Mouse (Mus musculus) splenic B cell, adult 2 months (primary cell): ENCODE results near the gene Hist1h2af.
"Not testable (repeated sequence)": the region's sequence is repeated elsewhere in the genome, so short reads cannot be mapped to it uniquely, and the experiment has no call there.

ENCODE experiments used
- DNase-seq: peaks from one replicate; pipeline ENCODE4 v3.0.0-alpha.2; 2011; ENCODE audit warnings: low read depth, low spot score
- H3K27me3 ChIP-seq: 2 replicates; pipeline ENCODE4 v1.6.1; 2012; ENCODE audit warnings: mild to moderate bottlenecking, low read length, moderate library complexity, mixed read lengths; ENCODE audit not compliant: control insufficient read depth, poor library complexity, insufficient read depth, severe bottlenecking
- H3K36me3 ChIP-seq: 2 replicates; pipeline ENCODE4 v1.6.1; 2012; ENCODE audit warnings: mild to moderate bottlenecking, low read length, moderate library complexity, mixed read lengths; ENCODE audit not compliant: control insufficient read depth, poor library complexity, insufficient read depth, severe bottlenecking

The Hist1h2af gene

DNA sequence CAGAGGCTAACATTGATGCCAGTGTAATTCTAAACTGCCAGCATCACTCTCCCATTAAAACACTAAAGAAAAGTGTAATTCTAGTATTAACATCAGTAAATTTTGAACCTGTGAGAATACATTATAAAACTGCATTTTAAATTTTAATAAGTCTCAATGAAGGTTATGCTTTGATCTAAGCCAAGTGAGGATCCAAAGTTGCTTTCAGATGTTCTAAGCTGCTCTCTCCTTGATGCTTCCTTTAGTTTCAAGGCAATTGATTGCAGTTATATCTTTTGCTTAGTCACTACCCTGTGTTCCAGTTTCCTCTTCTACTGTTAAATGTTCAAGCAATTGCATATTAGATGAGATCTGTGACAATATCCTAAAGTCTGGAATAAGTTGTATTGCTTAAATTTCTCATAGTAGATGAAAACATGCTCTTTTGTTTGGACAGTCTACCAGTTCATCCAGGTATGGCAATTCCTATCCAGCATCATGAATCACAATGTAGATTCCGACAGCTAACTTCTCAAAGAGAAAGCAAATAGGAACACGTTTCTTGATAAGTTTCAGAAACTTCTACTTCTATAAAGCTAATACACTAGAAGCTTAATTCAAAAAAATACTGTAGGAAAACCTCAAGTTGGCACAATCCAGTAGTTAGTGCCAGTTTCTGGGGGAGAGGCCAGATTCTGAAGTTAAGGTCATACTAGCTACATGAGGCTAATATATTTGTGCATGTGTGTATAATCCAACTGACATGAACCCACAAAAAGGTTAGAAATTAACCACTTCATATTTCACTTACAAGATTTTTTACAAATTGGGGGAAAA is 38.7 kb downstream of the Hist1h2af start:
- no peaks in the 10 kb centered on the region for H3K27me3 ChIP-seq
- DNase-seq, result peak; percentile 13

DNA sequence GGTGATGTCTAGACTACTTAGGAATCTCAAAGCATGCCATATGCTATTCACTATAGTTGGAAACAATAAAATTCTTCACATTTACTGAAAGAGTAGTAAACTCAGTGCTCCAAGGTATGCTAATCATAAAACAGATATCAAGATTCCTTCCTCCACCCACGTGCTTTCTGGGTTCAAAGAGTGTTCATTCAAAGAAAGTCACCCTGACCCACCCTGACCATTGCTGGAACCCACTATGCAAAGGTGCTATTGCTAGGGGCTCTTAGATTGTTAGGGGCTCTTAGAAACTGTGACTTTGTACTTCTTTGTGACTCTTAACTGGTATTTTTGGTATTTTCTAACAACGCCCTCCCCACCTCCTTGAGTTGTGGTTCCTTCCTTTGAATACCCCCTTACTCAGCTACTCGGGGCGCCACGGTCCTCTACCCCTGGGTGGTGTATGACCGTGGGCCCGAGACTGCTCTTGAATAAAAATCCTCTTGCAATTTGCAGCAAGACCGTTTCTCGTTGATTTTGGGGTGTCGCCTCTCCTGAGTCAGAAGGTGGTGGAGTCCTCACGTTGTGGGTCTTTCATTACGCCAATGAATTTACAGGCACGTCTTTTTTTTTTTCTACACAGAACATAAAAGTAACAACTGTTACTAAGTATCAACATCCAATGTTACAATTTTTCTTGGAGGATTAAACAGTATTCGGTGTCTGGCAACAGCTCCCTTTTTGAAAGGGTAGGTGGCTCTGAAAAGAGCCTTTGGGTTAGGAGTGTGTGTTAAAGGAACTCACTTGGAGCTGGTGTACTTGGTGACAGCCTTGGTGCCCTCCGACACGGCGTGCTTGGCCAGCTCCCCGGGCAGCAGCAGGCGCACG is 39.6 kb downstream of the Hist1h2af start:
- H3K27me3 ChIP-seq, H3K36me3 ChIP-seq: not testable (repeated sequence)
- DNase-seq, result peak; percentile 30

More for the DNA sequence above, 38.7 kb downstream of the Hist1h2af start:
- H3K36me3 ChIP-seq, result no peaks in the 10 kb centered on the region

DNA sequence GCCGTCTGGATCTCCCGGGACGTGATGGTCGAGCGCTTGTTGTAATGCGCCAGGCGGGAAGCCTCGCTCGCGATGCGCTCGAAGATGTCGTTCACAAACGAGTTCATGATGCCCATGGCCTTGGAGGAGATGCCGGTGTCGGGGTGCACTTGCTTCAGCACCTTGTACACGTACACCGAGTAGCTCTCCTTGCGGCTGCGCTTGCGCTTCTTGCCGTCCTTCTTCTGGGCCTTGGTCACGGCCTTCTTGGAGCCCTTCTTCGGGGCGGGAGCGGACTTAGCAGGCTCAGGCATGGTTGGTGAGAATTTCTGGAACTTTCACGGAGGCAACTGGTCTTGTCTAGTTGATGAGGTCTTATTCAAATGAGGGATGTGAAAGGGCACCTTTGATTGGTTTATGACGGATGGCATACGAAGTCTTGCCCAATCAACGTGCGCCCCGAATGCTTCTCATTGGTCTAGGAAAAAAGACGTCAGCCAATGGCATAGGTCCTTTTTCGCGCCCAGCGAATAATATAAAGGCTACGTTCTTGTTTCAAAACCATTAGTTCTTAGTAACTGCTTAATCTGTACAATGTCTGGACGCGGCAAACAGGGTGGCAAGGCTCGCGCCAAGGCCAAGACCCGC is 40.3 kb downstream of the Hist1h2af start, which contains the start of the genes Hist1h2bf and Hist1h2ad:
Hist1h2bf (minus strand) TSS at position 299 of the 627 bp plus-strand sequence.
Hist1h2ad (plus strand) TSS at position 484 of the 627 bp plus-strand sequence.
- not testable (repeated sequence) for H3K27me3 ChIP-seq, H3K36me3 ChIP-seq
- DNase-seq, result peak; percentile 98

DNA sequence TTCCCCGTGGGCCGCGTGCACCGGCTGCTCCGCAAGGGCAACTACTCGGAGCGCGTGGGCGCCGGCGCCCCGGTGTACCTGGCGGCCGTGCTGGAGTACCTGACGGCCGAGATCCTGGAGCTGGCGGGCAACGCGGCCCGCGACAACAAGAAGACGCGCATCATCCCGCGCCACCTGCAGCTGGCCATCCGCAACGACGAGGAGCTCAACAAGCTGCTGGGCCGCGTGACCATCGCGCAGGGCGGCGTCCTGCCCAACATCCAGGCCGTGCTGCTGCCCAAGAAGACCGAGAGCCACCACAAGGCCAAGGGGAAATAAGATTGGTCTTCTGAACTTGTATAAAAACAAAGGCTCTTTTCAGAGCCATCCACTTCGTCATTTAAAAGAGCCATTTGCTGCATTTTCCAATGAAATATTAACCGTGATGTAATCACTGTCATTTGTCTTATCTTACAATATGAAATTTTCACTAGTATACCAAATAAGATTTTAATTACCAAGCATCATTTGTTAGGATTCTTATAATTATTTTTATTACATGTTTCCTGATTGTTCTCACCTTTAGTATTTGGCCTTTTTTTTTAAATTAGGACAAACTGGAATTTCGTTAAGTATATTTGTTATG is 41.0 kb downstream of the Hist1h2af start:
- H3K36me3 ChIP-seq, H3K27me3 ChIP-seq: not testable (repeated sequence)
- peak; percentile 50 for DNase-seq

DNA sequence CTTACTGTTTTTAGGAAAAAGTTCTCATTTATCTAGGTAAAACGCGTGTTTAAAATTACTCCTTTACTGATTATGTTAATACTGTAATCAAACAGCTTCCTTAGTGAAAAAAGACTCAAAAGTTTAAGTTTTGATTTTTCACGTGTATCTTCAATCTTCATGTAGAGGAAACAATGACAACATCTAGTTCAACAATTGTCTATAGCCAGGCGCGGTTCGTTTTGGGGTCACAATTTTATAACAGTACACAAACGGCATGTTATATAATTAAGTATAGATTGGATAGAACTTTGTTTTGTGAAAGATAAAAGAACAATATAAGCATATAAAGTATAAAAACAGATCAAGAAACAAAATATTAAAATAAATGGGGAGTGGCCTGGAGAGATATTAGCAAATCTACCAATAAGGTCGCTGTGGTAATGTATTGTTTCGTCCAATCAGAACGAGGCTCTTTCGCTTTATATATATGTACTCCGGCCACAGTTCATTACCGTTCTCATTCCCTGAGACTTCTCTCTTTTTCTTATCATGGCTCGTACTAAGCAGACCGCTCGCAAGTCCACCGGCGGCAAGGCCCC is 41.7 kb downstream of the Hist1h2af start, which contains the start of gene Hist1h3d:
Hist1h3d (plus strand) TSS at position 493 of the 581 bp plus-strand sequence.
- DNase-seq, result peak; percentile 92
- no peaks in the 10 kb centered on the region for H3K27me3 ChIP-seq
- no peaks in the 10 kb centered on the region for H3K36me3 ChIP-seq

DNA sequence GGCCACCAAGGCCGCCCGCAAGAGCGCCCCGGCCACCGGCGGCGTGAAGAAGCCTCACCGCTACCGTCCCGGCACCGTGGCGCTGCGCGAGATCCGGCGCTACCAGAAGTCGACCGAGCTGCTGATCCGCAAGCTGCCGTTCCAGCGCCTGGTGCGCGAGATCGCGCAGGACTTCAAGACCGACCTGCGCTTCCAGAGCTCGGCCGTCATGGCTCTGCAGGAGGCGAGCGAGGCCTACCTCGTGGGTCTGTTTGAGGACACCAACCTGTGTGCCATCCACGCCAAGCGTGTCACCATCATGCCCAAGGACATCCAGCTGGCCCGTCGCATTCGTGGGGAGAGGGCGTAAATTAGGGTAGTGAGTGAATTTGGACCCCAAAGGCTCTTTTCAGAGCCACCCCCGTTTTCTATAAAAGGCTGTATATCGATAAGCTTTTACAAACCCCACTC is 42.2 kb downstream of the Hist1h2af start:
- not testable (repeated sequence) for H3K27me3 ChIP-seq, H3K36me3 ChIP-seq
- DNase-seq, result peak; percentile 18

DNA sequence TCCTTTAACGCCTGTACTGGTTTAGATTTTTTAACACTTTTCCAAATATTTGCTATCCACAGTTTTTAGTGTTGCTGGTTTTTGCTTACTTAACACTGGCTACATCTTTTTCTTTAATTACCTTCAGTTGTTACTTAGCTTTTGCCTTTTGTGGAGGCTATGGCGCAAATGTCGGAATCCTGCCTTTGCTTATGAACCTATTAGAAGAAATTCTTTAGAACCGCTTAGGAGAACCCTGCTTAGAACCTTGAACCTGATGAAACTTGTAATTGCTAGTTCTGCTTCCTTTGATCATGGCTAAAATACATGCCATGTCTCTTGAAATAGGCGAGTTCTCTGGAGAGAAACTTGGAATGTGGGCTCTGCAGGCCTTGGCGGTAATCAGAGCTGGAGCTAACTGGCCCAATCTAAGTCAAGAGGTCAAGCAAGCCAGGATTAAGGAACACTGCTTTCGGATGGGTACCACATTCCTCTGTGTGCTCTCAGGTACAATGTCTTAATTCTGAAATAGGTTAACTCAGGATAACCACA is 42.7 kb downstream of the Hist1h2af start:
- Histone ChIP-seq H3K36me3 (no peaks in the 10 kb centered on the region), H3K27me3 (no peaks in the 10 kb centered on the region)
- no peak for DNase-seq

DNA sequence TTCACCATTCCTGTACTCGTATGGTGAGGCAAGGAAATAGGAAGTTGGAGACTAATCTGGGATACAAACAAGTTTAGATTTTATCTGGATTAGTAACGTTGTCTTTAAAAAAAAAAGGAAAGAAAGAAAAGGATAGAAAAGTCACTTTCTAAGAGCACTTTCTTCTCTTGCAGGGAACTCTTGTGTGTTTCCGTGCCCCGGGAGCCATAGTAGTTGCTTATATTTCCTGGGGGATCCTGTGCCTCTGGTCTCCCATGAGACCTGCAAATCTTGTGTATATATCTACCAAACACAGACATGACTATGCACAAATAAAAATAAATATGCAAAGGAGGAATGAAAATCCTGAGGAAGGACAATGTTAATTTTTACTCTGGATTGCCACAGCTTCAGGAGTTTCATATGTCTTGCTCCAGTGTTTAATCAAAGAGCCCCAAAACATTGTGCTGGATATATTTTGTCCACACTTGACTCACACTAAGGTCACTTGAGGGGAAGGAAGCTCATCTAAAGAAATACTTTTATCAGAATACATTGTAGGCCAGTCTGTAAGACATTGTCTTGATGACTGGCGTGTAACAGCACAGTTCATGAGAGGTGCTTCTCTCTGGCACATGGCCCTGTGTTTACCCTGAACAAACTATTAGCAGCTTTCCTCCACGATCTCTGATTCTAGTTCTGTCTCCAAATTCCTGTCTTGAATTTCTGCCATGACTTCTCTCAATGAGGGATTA is 43.4 kb downstream of the Hist1h2af start:
- Histone ChIP-seq H3K27me3 (no peaks in the 10 kb centered on the region), H3K36me3 (no peaks in the 10 kb centered on the region)
- DNase-seq, result no peak

DNA sequence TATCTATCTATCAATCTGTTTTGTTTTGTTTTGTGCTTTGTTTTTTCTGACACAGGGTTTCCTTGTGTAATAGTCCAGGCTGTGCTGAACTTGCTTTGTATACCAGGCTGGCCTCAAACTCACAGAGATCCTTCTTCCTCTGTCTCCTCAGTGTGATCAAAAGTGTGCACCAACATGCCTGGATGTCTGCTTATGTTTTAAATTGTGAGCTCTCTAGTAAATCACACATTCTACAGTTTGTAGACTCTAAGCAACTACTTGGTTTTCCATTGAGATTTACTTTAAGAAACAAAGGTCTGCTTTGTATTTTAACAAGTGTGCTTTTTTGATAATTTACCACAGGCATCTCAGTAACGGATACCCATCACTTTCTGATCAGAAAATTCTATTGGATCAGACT is 44.1 kb downstream of the Hist1h2af start:
- no peaks in the 10 kb centered on the region for H3K36me3 ChIP-seq
- no peak for DNase-seq
- no peaks in the 10 kb centered on the region for H3K27me3 ChIP-seq

DNA sequence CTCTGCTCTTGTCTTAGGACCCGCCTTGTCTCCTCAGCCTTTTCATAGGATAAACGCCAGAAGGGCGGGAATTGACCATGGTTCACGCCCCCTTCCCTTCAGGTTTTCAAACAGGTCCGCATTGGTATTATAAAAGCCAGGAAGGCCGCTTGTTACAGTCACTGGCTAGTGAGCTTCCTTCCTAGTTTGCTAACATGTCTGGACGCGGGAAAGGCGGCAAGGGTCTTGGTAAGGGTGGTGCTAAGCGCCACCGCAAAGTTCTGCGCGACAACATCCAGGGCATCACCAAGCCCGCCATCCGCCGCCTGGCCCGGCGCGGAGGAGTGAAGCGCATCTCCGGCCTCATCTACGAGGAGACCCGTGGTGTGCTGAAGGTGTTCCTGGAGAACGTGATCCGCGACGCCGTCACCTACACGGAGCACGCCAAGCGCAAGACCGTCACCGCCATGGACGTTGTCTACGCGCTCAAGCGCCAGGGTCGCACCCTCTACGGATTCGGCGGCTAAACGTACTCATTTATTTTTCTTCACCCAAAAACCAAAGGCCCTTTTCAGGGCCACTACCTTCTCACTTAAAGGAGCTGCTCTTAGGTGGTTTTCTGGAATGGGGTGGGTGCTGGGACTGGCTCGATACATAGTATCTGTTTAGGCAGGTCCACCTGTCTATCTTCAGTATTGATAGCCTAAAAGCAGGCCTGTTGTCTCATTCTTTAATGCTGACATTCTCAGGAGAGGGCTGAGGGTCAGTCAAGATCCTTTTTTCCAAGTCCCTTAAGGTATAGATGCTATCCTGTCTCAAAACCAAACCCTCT is 47.9 kb downstream of the Hist1h2af start, which contains the start of gene Hist1h4d:
Hist1h4d (plus strand) TSS at position 191 of the 811 bp plus-strand sequence.
- Histone ChIP-seq H3K36me3 (no peaks in the 10 kb centered on the region), H3K27me3 (no peaks in the 10 kb centered on the region)
- DNase-seq, result peak; percentile 97

DNA sequence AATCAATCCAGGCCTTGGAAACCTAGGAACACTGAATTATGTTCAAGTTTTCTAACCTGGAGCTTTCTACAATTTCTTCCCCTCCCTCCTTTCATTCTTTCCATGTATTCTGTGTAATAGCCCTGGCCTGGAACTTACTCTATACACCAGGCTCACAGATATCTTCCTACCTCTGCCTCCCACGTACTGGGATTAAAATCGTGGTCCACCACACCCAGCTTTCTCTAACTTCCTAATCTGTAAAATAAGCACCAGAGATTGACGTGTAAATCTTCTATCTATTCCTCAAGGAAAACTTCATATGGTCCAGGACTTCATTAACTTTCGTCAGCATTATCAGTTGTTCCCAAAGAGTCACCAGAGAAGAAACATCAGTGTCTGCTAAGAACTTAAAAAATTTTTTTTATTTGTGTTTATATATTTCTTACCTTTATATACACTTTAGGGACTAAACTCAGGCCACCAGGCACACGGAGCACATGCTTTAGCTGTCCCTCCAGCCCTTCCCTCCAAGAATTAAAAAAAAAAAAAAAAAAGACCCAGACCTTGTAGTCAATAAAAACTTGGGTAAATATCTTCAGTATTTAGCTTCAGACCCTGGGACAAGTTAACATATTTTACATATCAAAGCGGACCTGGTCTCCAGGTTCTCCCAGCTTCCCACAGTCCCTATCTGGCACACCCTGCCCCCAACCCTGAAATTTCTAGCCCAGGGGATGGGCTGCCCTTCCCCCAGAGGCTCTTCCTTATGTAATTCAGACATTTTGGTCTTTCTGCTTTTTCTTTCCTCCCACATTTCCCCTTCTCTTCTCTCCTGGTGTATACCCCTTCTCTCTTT is 48.7 kb downstream of the Hist1h2af start:
- no peaks in the 10 kb centered on the region for H3K27me3 ChIP-seq
- no peaks in the 10 kb centered on the region for H3K36me3 ChIP-seq
- DNase-seq, result no peak
